Mouse (Mus musculus): ENCODE results near the gene Ptchd4.

DNA sequence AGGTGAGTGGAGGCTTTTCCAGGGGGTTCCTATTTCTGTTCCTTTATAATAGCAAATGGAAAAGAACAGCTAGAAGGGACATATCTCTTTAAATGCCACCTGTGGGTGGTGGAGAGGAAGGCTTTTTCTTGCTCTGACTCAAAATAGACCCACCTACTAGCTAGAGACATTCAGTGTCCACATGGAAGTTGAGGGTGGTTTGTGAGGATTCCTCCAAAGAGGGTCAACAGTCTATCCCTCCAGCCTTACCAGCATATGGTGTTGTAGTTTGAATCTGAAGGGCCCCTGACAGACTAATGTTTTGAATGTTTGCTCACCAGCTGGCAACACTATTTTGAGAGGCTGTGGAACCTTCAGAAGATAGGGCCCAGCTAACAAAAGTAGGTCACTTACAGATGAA lies 147.0 kb downstream of the Ptchd4 start:
- TF ChIP-seq POLR2A (IDR thresholded peaks at IDR 0.05; ENCODE audit: insufficient read depth, low read depth, low read length) (no peak), CTCF (IDR thresholded peaks at IDR 0.05) (no peak), EP300 (IDR thresholded peaks at IDR 0.05; ENCODE audit: insufficient read depth, low read depth, low read length) (no peak)
